Mouse (Mus musculus) right cerebral cortex, postnatal 14 days (tissue): Measurements from ENCODE around the gene Mamdc2.
A peak's percentile ranks its signal among the peaks of the same experiment; 100 is the strongest.

Experiments used
- DNase-seq: peaks from one replicate; pipeline ENCODE4 v3.0.0; 2022

Gene Mamdc2

GRCm38 (mm10) chr19:23417668-23418067, 30.6 kb downstream of the Mamdc2 start:
- no peak for DNase-seq

DNA sequence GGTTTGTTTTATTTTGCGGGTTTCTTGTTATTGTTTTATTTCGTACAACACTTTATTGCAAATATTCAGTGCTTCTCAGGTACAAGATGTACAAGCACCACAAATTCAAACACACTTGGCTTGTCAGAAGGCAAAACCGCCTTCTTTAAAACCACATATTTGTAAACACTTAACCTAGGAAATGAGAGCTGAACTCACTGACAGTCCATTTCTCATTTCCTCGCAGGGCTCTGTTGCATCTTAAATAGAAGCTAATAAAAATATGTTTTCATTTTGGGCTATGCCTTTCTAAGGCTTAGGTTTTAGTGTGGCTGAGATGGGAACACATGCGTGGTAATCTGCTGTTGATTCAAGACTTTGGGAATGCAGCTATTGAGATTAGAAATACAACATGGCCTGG, 37.4 kb downstream of the Mamdc2 start:
- no peak for DNase-seq

GRCm38 (mm10) chr19:23410328-23410727, 37.9 kb downstream of the Mamdc2 start:
- DNase-seq, result no peak

GRCm38 (mm10) chr19:23401469-23402135, 46.6 kb downstream of the Mamdc2 start:
- DNase-seq, result no peak

GRCm38 (mm10) chr19:23400485-23400884, 47.8 kb downstream of the Mamdc2 start:
- no peak for DNase-seq

DNA sequence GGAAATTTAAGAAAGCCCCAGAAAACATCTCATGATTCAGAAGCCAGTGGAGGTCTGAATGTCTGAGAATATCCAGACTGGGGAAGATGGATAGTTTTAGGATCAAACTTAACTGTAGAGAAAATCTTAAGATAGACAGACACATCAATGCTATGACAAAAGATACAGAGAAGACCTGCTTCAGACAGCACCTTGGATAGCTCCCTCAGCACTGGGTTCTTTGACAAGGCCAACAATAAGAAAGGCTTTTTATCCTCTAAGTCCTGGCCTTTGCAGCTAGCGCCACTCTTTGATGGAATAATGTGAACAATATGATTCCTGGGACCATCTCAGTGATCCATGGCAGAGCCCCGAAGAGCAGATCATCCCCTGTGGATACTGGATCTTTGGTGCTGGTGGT, 52.3 kb downstream of the Mamdc2 start:
- DNase-seq, result no peak

GRCm38 (mm10) chr19:23394597-23394996, 53.6 kb downstream of the Mamdc2 start:
- no peak for DNase-seq

DNA sequence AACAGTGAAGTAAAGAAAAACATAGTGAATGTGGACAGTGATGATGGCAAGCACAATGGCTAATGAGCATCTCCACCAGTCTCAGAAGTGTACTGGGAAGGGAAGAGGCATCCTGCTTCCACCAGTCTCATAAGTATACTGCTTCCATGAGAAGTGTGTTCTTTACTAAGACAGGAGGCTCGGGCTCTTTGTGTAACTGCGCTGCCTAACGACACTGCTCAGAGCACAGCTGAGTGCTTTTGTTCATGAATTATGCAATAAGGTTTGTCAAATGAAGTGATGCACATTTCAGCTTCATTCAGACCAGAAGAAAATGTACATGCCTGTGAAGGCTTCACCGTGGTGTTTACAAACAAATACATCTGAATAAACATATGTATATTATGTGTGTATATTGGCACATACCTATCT, 59.4 kb downstream of the Mamdc2 start:
- DNase-seq, result no peak

DNA sequence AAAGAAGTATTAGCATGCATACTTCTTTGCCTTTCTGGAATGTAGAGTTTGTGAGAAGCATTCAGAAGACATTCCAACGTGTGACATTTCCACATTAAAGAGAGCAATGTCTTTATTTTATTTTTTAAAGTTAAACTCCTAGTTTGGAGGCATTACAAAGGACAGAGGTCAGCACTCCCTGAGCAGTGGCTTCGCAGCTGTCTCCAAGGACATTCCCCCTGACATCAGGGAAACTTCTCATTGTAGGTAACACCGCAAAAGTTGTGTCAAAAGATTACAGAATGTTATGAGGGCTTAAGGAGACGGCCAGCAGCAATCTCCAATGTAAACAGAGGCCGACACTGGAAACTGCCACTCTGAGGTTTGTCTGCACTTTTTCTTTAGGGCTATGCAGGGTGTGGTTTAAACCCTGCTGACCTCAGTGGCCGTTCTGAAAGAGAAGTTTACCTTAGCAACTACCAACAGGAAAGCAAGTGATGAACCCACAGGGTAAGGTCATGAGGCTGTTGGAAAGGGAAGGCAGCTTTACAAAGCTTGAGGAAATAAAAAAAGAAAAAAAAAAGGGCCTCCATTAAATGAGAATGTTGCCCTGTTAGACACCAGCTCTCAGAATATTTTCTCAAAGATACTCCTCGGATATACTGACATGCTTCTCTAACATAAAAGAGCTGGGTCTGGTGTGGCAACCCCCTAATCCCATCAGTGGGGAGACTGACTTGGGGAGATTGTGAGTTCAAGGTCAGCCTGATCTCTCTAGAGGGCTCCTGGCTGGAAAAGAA, 60.0 kb downstream of the Mamdc2 start:
- DNase-seq, result no peak

- no peak for DNase-seq
These were observed 65.8 kb downstream of the Mamdc2 start for GRCm38 (mm10) chr19:23382396-23382795.

GRCm38 (mm10) chr19:23380968-23381367, 67.3 kb downstream of the Mamdc2 start:
- DNase-seq, result no peak

DNA sequence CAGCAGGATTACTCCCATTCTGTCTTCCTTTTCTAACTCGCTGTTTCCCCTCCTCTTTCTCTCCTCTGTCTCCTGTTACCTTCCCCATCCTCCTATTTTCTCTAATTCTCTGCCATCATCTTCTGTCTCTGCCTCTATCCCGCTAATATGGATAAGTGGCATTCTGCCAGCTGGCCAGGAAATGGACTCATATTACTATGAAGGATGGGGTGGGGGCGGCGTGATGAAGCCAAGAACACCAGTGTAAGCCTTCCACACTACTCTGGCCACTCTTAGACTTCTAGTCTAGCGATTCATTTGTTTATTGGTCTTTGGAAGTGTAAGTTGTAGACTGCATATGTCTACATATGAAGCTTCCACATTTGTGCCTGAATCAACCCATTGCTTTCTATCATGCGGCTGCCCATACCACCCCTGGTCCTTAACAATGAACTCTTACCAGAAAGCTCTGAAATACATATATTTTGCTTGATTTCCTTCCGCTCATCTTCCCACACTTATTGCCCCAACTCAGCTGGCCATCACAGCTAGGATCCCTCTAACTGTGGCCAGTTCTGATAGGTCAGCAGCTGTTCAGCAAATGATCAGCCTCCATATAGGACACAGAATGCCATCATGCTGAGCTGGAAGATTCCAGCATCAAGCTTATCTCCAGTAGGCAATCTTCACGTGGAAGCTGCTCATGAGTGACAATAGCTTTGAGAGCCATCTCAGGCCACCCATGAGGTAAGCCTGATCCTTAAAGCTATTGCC, 68.3 kb downstream of the Mamdc2 start:
- no peak for DNase-seq

DNA sequence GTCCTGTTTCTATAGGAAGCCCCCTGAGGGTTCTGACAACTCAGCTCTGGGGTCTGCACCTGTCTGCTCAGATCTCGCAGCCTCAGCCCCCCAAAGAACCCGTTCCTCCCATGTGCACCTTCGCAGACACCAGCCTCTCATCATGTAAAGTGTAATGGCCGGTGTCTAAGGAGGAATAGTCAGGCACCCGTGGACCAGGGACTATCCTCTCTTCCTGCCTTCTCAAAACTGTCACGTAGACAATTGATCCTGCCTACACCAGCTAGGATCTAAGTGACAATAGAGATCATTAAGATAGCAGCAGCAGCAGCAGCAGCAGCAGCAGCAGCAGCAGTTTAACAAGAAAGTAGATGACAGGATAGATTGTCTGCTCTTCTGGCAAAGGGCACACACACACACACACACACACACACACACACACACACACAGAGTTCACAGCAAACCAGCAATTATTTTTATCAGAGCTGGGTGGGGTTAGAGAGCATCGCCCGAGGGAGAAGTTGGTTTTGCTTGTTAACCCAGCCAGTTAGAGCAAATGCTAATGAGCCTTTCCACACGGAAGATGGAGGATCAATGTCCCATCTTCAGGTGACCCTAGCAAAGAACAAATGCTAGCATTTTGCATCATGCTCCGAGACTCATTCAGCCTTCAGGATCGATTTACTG, 71.6 kb downstream of the Mamdc2 start:
- DNase-seq, result no peak

- no peak for DNase-seq
These were observed 73.1 kb downstream of the Mamdc2 start for GRCm38 (mm10) chr19:23374941-23375656.

DNA sequence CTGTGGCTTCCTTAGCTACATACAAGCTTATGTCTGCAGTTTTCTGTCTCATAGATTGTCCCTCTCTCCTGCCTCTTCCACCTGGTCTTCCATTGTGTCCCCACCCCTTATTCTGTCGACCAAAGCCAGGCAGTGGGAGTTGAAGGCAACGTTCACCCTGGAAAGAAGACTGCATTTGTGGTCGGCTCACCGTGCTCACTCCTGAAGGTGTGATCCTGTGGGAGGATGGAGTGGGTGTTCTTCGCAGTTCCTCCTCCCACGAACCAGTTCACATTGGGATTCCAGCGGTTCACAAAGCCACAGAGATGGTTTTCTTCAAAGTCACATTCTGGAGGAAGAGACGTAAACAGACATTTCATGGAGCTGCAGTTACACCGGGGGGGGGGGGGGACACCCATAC, 74.5 kb downstream of the Mamdc2 start:
- no peak for DNase-seq

GRCm38 (mm10) chr19:23373287-23373686, 75.0 kb downstream of the Mamdc2 start:
- peak; percentile 88 for DNase-seq

GRCm38 (mm10) chr19:23369275-23369674, 79.0 kb downstream of the Mamdc2 start:
- DNase-seq, result no peak

DNA sequence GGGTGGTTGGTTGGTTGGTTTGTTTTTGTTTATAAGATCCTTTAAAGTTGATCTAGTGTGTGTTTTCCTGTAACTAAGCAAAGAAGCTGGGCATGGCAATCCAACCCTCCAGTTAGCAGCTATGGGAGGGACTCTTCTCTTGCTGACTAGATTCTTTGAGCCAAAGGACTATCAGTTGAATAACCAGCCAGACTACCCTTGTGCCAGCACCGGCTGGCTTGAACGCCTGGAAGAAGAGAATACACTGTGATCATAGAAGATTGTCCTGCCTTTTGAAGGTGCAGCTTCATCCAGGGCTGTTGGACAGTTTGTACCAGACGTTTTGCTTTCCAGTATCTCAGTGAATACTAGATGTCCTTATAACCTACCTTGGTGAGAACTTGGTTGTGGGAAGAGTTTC, 86.2 kb downstream of the Mamdc2 start:
- no peak for DNase-seq

DNA sequence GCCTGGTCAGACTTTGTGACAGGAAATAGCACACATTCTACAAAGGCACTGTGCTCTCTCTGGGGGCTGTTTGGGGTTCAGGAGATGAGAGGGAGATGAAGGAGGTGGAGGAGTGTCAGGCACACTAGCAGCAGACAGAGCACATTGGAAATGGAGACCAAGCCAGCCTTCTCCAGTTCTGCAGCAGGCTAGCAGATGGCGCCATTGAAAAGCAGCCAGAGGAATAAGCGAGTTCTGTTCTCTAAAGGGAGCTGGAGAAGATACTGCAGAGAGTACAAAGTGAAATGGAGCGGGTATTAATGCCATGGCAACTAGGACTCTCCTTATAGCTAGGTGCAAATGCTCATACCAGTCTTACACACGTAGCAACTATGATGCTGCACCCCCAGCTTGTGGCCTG, 87.1 kb downstream of the Mamdc2 start:
- peak; percentile 66 for DNase-seq

GRCm38 (mm10) chr19:23360536-23360935, 87.7 kb downstream of the Mamdc2 start:
- no peak for DNase-seq

DNA sequence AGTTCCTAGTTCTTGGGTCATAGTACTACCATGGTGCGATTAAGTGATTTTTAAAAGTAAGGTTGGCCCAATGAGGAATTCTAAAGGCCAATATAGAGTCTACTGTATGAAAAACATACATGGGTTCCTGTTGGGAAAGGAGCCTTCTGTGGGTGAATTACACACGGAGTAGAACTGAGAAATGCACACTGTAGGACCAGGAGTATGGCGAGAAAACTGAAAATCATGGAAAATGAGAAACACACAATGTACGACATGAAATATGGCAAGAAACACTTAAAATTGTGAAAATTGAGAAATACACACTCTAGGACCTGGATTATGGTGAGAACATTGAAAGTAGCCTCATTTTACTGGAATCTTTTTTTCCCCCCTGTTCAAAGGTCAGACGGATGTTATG, 91.0 kb downstream of the Mamdc2 start:
- DNase-seq, result no peak

GRCm38 (mm10) chr19:23354738-23355137, 93.5 kb downstream of the Mamdc2 start:
- DNase-seq, result no peak
